Mouse (Mus musculus): ENCODE measurements around the gene Fbln1.

- TF ChIP-seq CTCF (IDR thresholded peaks at IDR 0.05; ENCODE audit: low read depth, low read length) (no peak), POLR2A (IDR thresholded peaks at IDR 0.05; ENCODE audit: extremely low read depth, insufficient read depth, low read length) (no peak)
Observed at GRCm38 (mm10) chr15:85323214-85323613, 117.5 kb downstream of the Fbln1 start.
